Mouse (Mus musculus) ES-Bruce4 (cell line): ENCODE data around the gene Ghr.

Experiments
- CTCF ChIP-seq: IDR thresholded peaks from one replicate; pipeline ENCODE4 v1.8.1; 2011; ENCODE audit warnings: low read depth, low read length
- EP300 ChIP-seq: IDR thresholded peaks from 2 replicates; pipeline ENCODE4 v1.6.1; 2011; ENCODE audit warnings: low read depth, low read length; ENCODE audit not compliant: insufficient read depth
- POLR2A ChIP-seq: IDR thresholded peaks from one replicate; pipeline ENCODE4 v1.8.1; 2011; ENCODE audit warnings: low read length; ENCODE audit not compliant: insufficient read depth

GRCm38 (mm10) chr15:3319929-3320328 is 263.4 kb downstream of the Ghr start:
- no peak for TF ChIP-seq POLR2A
- 0 out of 2 replicates have a peak, but pooled peaks have one; percentile 24 for TF ChIP-seq EP300
- no peak for TF ChIP-seq CTCF
